Mouse (Mus musculus) splenic B cell, adult 2 months (primary cell): ENCODE data around the gene Alox8.

Source experiments
- DNase-seq: peaks from one replicate; pipeline ENCODE4 v3.0.0-alpha.2; 2011; ENCODE audit warnings: low read depth, low spot score
- H3K27me3 ChIP-seq: 2 replicates; pipeline ENCODE4 v1.6.1; 2012; ENCODE audit warnings: mild to moderate bottlenecking, low read length, moderate library complexity, mixed read lengths; ENCODE audit not compliant: control insufficient read depth, poor library complexity, insufficient read depth, severe bottlenecking
- H3K36me3 ChIP-seq: 2 replicates; pipeline ENCODE4 v1.6.1; 2012; ENCODE audit warnings: mild to moderate bottlenecking, low read length, moderate library complexity, mixed read lengths; ENCODE audit not compliant: control insufficient read depth, poor library complexity, insufficient read depth, severe bottlenecking

Gene Alox8

GRCm38 (mm10) chr11:69197743-69198142 lies at the start of gene Alox8:
Gene Alox8, minus strand, starts transcription at chr11:69197843.
- no peaks in the 10 kb centered on the region for H3K36me3 ChIP-seq
- no peak for DNase-seq
- no peaks in the 10 kb centered on the region for H3K27me3 ChIP-seq

- DNase-seq, result no peak
- Histone ChIP-seq H3K27me3 (no peaks in the 10 kb centered on the region), H3K36me3 (no peaks in the 10 kb centered on the region)
Measured at GRCm38 (mm10) chr11:69245643-69246042, 48.0 kb upstream of the Alox8 start.

- Histone ChIP-seq H3K27me3 (no peaks in the 10 kb centered on the region), H3K36me3 (no peaks in the 10 kb centered on the region)
- DNase-seq, result peak; percentile 46
Measured at GRCm38 (mm10) chr11:69244911-69245310, 47.3 kb upstream of the Alox8 start.

- no peaks in the 10 kb centered on the region for H3K36me3 ChIP-seq
- H3K27me3 ChIP-seq, result no peaks in the 10 kb centered on the region
- DNase-seq, result no peak
Measured at GRCm38 (mm10) chr11:69236926-69237260, 39.2 kb upstream of the Alox8 start, which contains the start of gene Gucy2e. Gene Gucy2e, minus strand, starts transcription at chr11:69237036.

- no peaks in the 10 kb centered on the region for H3K36me3 ChIP-seq
- no peaks in the 10 kb centered on the region for H3K27me3 ChIP-seq
- DNase-seq, result peak; percentile 12
Measured at GRCm38 (mm10) chr11:69236061-69236925, 38.6 kb upstream of the Alox8 start.

- peak; percentile 72 for DNase-seq
- Histone ChIP-seq H3K36me3 (no peaks in the 10 kb centered on the region), H3K27me3 (no peaks in the 10 kb centered on the region)
Measured at GRCm38 (mm10) chr11:69235285-69236060, 37.8 kb upstream of the Alox8 start.

- H3K27me3 ChIP-seq, result no peaks in the 10 kb centered on the region
- no peaks in the 10 kb centered on the region for H3K36me3 ChIP-seq
- no peak for DNase-seq
Measured at GRCm38 (mm10) chr11:69233141-69233540, 35.5 kb upstream of the Alox8 start.

- no peaks in the 10 kb centered on the region for H3K36me3 ChIP-seq
- no peak for DNase-seq
Measured at GRCm38 (mm10) chr11:69230420-69230819, 32.8 kb upstream of the Alox8 start.

GRCm38 (mm10) chr11:69225715-69226114 lies 28.1 kb upstream of the Alox8 start:
- DNase-seq, result no peak
- peaks cover 3% of the 10 kb centered on the region; the same call in 1 of the 2 replicates for H3K27me3 ChIP-seq
- no peaks in the 10 kb centered on the region for H3K36me3 ChIP-seq

More at GRCm38 (mm10) chr11:69230420-69230819, 32.8 kb upstream of the Alox8 start:
- peaks cover 3% of the 10 kb centered on the region; the same call in 1 of the 2 replicates for H3K27me3 ChIP-seq

GRCm38 (mm10) chr11:69223101-69223500 lies 25.5 kb upstream of the Alox8 start:
- no peak for DNase-seq
- Histone ChIP-seq H3K27me3 (peaks cover 3% of the 10 kb centered on the region; the same call in 1 of the 2 replicates), H3K36me3 (no peaks in the 10 kb centered on the region)

- H3K36me3 ChIP-seq, result no peaks in the 10 kb centered on the region
Measured at GRCm38 (mm10) chr11:69221070-69221469, 23.4 kb upstream of the Alox8 start.

GRCm38 (mm10) chr11:69218661-69219060 lies 21.0 kb upstream of the Alox8 start:
- H3K27me3 ChIP-seq, result no peaks in the 10 kb centered on the region
- no peaks in the 10 kb centered on the region for H3K36me3 ChIP-seq
- no peak for DNase-seq

More at GRCm38 (mm10) chr11:69221070-69221469, 23.4 kb upstream of the Alox8 start:
- no peak for DNase-seq
- no peaks in the 10 kb centered on the region for H3K27me3 ChIP-seq

GRCm38 (mm10) chr11:69217411-69217810 lies 19.8 kb upstream of the Alox8 start:
- no peak for DNase-seq
- no peaks in the 10 kb centered on the region for H3K36me3 ChIP-seq
- no peaks in the 10 kb centered on the region for H3K27me3 ChIP-seq

- Histone ChIP-seq H3K36me3 (no peaks in the 10 kb centered on the region), H3K27me3 (no peaks in the 10 kb centered on the region)
- no peak for DNase-seq
Measured at GRCm38 (mm10) chr11:69211431-69211830, 13.8 kb upstream of the Alox8 start.
